Mouse (Mus musculus): ENCODE data around the gene Atp2b4.

GRCm38 (mm10) chr1:133753325-133753724, 47.5 kb downstream of the Atp2b4 start:
- TF ChIP-seq CTCF (IDR thresholded peaks at IDR 0.05; ENCODE audit: insufficient read depth, low read length) (no peak), POLR2A (IDR thresholded peaks at IDR 0.05; ENCODE audit: borderline replicate concordance, extremely low read depth, low read depth, low read length) (no peak)

Measured in lung, adult 2 months (tissue).